Mouse (Mus musculus): ENCODE measurements around the gene Tbx4.

Gene Tbx4

DNA sequence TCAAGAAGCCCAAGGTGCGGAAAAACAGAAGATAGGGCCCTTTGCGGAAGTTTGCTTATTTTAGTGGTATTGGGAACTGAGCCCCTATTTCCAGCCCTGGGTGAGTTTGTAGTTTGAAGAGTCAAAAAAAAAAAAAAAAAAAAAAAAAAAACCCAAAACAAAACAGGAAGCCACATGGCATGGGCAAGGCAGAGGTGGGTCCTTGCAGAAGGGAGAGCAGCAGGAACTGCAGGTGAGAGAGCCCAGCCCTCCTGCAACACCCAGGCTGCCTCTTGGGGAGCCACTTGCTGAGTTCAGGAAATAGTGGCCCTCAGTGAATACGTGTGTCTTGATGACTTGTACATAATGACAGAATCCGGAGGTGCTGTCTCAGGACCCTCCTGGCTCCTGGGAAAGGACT lies 23.3 kb downstream of the Tbx4 start:
- whole genome bisulfite sequencing: 92% methylated on average over 4 of the region's 4 CpGs

DNA sequence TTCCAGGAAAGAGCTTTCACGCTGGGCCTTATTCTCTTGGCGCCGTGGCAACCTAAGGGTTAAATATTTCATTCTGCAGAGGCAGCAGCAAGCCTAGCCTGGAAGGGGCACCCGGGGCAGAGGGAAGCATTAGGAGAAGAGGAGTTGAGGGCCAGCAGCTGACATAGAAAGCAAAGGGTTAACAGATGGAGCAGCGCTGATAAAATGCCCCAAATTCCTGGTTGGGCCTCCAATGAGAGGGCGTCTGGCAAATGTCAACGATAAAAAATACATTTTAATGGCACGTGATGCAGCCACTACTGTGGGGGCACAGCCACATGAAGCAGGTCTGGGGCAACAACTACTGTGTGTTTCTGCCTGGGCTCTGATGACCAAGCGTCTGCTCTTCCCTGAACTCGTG lies 23.9 kb downstream of the Tbx4 start:
- 63% methylated on average over 10 of the region's 10 CpGs for WGBS

DNA sequence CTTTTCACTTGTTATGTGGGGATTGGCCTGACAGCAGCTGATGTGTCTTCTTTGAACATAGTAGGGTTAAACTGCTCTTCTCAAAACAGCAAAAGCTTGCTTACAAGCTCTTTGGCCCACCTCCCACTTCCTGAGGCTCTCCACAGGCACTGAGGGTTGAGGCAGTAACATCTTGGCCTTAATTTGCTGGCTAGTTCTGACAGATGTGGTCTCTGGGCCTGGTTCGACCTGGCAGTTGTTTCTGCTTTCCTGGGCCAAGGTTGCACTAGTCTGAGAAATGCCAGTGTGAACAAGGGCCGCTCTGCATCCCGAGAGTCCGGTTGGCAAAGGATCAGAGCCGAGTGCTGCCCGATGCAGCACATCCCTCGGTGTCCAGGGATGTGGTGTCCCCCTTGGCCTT lies 27.3 kb downstream of the Tbx4 start:
- 76% methylated on average over 7 of the region's 7 CpGs for WGBS

DNA sequence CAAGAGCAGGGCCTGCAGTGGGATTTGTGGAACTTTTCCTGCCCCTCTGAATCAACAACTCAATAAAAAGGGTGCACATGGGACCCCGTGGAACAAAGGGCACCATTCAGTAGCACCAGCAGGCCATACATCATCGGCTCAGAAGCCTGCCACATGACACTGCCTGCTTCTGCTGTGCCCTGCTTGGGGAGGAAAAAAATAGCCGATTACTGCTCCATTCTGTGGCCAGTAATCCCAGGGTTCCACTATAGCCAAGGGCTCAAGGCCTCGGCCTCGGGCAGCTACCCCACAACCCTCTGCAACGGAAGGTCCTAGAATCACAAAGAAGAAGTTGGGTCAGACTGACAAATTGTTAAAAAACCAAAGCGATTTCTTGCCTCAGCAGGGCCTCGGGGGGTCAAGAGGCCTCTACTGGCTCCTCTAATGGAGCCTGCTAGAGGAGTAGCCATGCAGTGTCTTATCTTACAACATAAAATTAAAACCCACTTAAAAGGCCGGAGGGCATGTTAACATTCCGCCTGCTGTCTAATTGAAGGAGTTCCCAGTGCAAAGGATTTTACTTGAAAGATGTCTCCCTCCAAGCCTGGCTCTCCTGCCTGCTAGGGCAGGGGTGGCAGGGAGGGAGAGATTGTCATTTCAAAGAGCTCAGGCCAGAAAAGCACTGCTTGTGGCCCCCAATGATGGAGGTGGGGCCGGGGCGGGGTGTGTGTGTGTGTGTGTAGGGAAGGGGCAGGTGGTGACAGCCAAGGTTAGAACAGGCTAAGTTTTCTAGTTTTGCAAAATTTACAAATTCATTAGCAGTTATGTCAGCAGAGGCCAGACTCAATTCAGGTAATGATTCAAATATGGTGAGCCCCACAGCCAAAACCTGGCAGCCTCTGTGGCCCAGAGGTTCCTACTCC lies 31.1 kb downstream of the Tbx4 start:
- WGBS: 78% methylated on average over 12 of the region's 12 CpGs

DNA sequence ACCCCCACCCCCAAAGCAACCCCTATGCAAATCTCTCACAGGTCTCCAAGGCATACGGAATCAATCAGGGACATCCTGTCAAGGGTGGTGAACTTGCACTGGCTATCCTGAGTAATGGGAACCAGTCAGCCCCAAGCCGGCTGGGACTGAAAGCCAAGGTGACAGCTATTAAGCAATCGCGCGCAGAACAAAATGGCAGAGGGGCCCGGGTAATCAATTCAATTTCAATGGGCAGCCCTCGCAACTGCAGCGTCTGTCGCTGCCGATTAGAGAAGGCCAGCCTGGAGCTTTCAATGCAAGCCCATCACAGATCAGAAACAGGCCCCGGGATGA lies 31.7 kb downstream of the Tbx4 start:
- 77% methylated on average over 11 of the region's 11 CpGs for WGBS

DNA sequence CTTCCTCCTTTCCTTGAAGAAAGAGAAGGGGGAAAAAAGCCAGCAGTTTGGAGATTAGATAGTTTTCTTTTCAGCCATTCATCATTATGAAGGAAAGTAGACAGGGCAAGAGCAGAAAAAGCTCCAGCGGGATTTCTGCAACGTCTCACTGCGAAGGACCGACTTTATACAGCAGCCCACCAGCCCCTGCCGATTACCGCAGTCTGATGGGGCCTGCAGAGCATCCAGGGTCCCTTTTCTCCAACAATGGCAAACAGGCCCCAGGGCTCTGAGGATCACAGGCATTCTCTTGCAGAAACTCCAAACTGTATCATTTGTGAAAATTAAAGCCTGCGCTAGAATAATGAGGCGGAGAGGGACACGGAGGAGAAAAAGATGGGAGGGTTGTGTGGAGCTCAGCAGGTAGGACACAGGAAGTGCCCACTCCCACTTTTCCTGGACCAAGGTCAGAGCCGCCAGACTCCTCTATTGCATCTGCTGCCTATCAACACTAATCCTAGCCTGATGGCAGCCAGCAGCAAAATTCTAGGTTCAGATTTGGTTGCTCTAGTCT lies 32.2 kb downstream of the Tbx4 start:
- WGBS: 80% methylated on average over 10 of the region's 10 CpGs

DNA sequence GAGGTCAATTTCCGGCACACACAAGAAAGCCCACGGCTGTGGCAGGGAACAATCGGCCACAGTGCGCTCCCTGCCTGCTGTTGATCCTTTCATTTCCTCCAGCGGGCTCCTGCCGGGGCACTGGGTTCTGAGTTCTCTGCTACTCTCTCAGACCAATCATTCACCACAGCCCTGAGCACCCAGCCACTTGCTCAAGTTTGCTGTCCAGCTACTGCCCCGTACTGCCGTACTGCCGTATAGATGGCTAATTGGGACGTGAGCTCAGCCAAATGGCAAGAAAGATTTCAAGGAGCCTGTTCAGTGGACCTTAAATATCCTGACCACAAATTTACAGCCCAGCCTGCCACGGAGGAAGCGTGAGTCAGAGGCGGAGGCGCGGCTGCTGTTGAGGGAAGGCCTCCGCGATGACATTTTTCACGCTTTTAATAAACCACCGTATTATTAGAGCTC lies 39.1 kb downstream of the Tbx4 start:
- 12% methylated on average over 19 of the region's 19 CpGs for WGBS

DNA sequence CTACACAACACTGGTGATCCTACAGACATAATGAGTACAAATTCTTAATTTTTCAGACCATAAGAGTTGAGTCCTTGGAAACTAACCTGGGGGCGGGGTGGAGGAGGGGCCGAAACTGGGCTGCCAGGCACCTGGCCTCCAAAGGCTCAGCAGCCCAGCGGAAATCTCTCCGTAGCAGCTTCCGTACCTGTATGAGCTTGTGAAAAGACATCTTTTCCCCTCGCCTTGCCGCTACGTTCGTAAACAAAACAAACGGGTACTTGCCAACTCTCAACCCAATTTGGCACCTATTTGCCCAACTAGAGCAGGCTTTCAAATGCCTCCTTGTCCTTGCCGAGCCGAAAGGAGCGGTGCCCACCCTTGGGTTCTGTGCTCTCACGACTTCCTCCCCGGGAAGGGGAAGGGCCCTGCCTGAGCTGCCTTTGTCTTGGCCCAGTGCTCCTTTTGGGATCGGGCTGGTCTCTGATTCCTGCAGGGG lies 40.1 kb downstream of the Tbx4 start:
- 31% methylated on average over 16 of the region's 16 CpGs for WGBS

DNA sequence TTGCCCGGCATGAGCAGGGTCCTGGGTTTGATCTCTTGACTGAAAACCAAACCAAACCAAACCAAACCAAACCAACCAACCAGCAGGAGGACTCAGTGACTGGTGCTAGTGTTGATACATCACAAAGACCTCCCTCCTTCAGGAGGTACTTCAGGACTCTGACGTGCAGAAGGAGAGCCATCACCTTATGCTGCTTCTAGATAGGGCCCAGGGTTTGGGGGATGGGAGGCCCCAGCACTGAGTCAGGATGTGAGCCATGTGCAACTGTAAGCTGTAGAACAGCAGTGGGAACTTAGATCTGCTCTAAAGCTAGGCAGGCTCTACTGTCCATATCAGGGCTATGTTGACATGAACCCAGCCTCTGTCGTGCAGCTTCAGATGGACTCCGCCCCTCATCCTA lies 41.9 kb downstream of the Tbx4 start:
- WGBS: 84% methylated on average over 4 of the region's 4 CpGs

DNA sequence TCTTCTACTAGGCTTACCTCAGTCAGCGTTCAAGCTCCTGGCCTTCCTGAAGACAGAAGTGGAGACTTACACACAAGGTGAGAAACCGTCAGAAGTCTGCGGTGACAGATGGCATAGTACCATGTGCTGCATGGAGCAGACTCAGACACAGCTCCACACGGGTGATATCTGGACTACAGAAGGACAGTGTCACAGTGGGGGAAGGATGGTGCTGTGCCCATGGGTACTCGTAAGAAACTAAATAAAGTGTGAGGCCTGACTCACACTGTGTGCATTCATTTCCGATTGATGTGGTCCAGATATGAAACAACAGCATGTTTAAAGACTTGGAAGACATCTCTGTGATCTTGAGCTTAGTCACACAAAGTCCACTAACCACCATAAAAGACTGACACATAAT lies 43.4 kb downstream of the Tbx4 start:
- 90% methylated on average over 6 of the region's 6 CpGs for WGBS

DNA sequence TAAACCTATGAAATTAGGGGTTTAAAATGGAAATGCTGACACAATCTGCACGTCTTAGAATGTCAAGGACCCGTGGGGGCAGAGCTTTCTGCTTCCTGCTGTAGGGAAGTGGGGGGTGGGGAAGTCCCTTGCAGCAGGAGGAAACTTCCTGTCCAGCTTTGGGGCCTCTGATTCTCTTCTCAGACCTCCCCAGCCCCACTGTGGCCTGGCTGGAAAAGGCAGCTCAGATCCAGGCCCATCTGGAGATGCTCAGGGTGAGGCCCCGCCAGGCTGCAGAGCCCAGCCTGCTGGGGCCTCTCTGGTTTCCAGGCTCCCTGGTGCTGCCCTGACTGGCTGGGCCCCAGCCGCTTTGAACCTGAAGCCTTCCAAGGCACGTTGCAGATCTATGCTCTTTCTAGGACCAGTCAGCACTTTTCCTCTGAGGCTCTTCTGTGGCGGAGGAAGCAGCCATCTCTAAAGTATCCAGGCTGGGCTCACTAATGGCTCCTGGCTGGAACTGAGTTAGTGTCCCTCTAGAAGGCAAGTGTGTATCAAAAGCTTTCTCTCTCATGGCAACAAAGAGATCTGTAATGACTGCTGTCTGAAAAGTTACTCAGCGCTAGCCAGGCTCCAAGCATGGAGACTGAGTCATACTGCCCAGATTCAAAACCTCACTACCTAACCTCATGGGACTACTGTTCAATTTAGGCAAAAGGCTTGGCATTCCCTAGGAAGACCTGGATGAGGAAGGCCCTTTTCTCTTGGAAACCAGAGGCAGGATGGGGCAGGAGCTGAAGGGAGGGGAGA lies 55.8 kb downstream of the Tbx4 start:
- WGBS: 68% methylated on average over 7 of the region's 7 CpGs

DNA sequence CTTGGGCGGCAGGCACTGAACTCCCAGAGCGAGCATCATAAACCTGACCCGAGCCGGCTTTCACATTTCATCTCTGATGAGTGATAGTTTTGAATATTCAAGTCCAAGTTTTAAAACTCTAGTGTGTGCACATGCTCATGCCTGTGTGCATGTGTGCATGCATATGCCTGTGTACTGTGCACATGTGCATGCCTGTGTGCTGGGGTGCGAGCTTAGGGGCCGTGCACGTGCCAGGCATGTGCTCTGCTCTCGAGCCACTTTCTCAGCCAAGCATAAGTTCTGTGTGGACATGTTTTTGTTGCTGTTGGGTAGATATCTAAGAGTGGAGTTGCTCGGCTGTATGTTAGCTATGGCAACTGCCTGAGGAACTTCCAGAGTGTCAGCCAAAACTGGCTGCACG lies 62.5 kb downstream of the Tbx4 start:
- WGBS: 89% methylated on average over 10 of the region's 10 CpGs

DNA sequence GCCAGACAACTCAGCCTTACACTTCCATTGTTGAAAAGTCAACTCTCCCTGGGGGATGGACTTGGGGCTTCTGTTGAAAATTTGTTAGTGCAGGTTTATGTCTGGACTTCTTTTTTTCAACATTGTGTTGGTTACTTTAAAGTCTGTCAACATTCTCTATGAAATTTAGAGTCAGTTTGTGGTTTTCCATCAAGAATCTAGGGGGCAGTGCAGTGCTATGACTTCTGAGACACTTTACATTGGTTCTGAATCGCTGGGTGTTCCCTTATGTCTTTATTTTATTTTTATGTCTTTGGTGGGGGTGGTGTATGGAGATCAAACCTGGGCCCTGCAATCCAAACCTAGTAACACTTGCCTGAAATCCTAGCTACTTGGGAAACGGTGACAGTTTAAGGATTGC lies 63.5 kb downstream of the Tbx4 start:
- 69% methylated on average over 2 of the region's 2 CpGs for WGBS

DNA sequence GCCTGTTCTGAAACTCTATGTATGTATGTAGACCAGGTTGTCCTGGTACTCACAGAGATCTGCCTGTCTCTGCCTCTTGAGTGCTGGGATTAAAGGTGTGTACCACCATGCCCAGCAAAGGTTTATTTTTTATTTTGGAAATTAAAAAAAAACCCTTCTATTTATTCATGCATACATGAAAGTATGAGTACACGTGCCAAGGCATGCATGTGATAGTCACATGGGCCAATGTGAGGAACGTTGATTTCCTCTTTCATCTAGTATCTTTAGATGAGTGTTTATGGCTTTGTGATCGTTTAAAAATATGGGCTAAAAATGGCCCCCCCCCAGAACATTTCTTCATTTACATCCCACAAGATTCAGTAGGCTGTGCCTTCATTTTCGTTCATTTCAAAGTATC lies 66.3 kb downstream of the Tbx4 start:
- 90% methylated on average over 4 of the region's 4 CpGs for WGBS

DNA sequence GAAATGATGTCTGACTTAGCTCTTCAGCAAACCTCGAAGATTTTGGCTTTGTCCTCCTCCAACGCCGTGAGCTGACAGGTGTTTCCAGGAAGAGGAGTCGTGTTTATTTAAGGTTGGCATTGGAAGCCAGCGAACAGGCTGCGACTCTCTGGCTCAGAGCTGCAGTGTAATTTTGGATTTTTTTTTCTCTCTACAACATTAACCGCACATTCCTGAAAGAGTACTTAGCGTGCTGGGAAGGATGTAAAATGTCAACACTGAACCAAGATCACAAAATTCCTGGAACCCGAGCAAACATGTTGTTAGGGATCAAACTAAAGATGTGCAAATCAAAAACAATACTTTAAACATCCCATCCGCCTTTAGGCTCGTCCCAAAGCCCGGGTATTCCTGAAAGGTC lies 69.4 kb downstream of the Tbx4 start:
- WGBS: 46% methylated on average over 12 of the region's 12 CpGs

DNA sequence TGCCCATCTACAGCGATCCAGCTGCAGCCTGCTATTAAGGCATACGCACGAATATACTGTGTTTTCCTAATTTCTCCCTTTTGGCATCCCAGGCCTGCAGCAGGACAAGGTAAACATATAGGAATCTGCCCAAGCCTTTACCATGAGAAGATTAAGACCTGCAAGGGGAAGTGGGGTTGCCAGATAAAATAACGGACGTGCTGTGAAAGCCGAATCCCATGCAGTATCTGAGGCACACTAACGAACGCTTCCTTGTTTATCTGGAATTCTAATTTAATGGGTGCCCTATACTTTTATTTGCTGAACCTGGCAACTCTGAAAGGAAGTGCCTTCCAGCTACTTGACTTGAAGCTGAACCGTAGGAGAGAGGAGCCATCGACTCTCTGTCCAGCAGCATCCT lies 70.2 kb downstream of the Tbx4 start:
- WGBS: 79% methylated on average over 10 of the region's 10 CpGs

DNA sequence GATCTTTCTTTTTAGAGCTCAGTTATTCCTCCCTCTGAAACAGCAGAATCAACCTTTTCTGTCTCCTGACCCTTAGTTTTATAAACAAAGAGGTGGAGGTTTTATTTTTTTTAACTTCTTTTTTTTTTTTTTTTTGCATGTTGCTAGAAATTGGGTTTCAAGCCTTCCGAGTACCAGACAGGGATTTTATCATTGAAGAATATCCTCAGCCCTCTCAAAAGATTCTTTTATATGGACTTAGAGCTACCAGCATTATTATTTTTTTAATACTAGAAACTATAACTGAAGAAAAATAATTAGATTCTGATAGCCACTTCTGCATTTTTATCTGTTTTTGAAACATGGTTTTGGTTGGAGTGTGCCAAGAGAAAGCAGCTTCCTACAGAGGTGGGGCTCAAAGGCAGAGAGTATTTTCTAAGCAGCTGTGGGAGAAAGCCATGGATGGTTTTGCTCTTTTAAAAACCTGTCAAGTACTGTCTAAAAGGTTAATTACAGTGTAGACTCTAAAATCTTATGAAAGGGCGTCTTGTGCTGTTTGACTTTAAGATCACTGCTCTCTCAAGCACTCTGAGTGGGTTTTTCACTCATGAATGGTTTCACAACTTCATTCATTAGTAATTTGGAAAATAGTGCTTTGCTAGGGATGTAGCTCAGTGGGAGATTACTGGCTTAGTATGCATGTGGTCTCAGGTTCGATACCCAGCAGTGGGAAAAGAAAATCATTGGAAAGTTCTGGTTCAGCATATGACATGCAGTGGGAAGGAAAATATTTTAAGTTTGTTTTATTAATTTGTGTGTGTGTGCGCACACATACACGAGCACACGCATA lies 70.9 kb downstream of the Tbx4 start:
- 92% methylated on average over 6 of the region's 6 CpGs for WGBS

DNA sequence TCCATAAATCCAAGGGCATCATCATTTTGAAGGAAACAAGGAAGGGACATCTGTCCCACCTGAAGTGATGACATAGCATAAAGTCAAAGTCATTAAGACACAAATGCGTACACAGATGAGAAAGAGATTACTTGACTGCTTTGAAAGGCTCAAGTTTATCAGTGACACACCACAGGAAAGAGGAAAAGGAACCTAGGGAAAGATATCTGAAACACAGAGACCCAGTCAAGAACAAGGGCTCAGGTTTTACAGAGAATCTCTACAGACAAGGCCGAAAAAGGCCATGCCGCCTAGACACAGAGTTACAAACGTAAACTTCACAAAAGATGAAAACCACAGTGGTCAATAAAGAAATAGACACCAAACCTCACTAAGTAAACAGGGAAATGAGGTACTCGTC lies 73.6 kb downstream of the Tbx4 start:
- WGBS: 97% methylated on average over 5 of the region's 5 CpGs

DNA sequence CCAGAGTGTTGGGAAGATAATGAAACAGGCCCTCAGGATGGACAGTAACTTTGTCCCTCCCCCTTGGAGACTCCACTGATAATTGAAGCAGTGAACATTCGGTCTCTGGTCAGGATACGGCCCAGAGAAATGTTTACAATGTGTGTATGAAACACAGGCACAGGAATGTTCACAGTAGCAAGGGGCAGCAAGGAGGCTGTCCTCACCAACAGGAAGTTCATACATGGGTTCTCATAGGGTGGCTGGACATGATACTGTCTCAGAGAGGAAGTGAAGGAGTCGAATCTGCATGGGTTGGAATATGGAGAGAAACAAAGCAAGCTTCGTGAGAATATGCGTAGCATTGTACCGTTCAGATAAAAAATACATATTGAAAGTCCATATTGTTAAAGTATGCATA lies 74.1 kb downstream of the Tbx4 start:
- 81% methylated on average over 6 of the region's 6 CpGs for WGBS

DNA sequence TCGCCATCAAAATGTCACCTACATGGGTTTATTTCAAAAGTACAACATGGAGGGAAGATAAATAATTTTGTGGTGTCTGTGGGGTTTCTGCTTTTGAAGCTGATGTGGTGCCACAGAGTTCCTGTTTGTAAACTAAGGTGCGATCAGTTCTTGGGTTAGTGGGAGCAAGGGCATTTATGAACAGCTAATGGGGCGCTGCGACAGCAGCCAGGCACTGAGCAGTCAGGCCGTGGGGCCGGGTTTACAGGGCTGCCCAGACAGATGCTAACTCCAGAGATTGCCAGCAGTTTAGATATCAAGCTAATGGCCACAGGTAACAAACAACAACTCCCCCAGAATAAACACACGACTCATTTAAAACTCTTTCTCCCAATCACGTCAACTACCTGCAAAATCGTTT lies 75.3 kb downstream of the Tbx4 start:
- 77% methylated on average over 9 of the region's 9 CpGs for WGBS

All from cerebral cortex, adult 2 months (tissue).